Mouse (Mus musculus) granulocyte monocyte progenitor cell, adult 5-6 weeks (primary cell): ENCODE data around the gene Ric3. TPM values are rescaled to one million over a fixed set of nuclear protein-coding genes. Genes with fewer than 3 reads are reported as not detected.
"Not testable (repeated sequence)": the region's sequence is repeated elsewhere in the genome, so short reads cannot be mapped to it uniquely, and the experiment has no call there.

Source experiments
- ATAC-seq: replicated peaks from 2 replicates; pipeline ENCODE4 v1.8.0; 2016; ENCODE audit warnings: mild to moderate bottlenecking, moderate TSS enrichment, inconsistent platforms; ENCODE audit not compliant: poor library complexity, severe bottlenecking
- total RNA-seq, 2 experiments: library from RNA; stranded (forward) in 1 of 2; stranded (reverse) in 1 of 2; fragments of 200-712, 200-1000 nt in 1 of 2; fragments of >200 nt in 1 of 2; fragmentation: Nextera tagmentation in 1 of 2; gene quantifications; 2 replicates each; pipeline ENCODE4 v1.2.3; 2014 to 2017

Gene Ric3
- total RNA-seq (2014; fragmentation: Nextera tagmentation) (0.56 and 1.1 TPM in 2 replicates), total RNA-seq (2017) (0.62 and 2.8 TPM in 2 replicates)

DNA sequence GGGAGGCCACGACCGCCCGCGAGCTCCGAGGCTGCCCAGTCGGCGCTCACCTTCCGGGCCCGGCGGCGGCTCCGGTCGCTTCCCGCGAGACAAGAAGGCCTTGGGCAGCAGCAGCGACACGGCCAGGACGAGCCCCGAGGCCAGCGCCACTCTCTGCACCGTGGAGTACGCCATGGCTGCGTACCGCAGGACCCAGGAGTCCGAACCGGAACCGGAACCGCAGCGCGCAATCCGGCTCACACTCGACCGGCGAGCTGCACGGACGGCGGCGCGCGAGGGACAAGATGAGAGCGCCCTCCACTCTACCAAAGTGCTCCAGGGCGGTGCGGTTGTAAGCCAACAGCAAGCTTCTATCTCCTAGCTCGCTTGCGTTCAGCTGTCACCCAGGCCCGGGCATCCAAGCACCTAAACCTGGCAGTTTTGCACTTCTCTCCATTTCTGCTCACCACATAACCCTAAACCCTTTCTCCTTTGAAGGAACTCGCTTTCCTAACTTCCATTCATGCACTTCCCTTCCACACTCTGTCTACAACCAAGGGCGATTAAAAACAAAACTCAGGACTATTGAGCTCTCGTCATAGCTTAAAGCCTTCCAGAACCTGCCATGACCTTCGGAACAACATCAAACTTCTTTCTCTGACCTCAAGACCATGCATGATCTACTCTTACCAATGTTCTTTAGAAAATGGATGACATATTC lies at the start of gene Ric3:
TSS of gene Ric3 (minus strand) at position 219 of the 700 bp plus-strand sequence.
- peak; percentile 56 for ATAC-seq

GRCm38 (mm10) chr7:109131565-109131964 lies 48.4 kb upstream of the Ric3 start:
- ATAC-seq = no peak

- ATAC-seq = no peak
These were observed 47.0 kb upstream of the Ric3 start for GRCm38 (mm10) chr7:109129946-109130686.

- no peak for ATAC-seq
These were observed 46.3 kb upstream of the Ric3 start for GRCm38 (mm10) chr7:109129442-109129841.

DNA sequence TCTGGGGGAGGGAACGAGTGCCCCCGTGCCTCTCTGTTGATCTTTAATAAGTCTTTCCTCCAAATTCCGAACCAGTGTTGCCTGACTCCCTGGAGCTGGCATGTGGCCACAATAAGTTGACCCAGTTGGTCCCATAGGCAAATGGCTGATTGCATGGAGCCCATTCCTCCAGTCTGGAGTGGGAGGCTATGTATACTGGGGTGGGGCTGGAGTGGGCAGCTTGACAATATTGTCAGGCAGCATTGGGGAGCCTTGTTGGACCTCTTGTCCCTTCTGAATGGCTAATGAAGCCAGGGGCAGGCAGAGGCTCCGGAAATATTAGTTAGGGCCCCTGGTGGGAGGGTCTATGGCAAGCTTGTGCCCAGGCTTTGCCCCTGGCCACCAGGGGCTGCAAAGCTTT lies 32.8 kb upstream of the Ric3 start:
- ATAC-seq = no peak

GRCm38 (mm10) chr7:109115488-109115887 lies 32.4 kb upstream of the Ric3 start:
- ATAC-seq = not testable (repeated sequence)

DNA sequence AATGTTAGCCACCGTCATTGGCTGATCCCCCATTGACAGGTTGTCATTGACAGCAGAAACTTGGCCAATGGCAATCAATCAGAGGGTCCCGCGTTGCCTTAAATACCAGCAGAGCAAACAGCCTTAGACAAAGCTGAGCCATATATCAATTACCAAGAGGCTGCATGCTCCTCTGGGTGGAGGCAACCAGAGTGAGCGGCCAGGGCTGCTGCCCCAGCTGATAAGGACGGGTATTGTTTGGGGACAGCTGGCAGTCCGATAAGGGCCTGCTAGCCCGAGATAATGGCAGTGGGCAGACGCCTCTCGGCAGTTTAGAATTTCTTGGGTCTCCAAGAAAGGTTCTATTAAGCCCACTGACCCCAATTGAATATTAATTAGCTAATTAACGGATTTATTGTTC lies 31.8 kb upstream of the Ric3 start:
- no peak for ATAC-seq

- ATAC-seq = no peak
These were observed 27.9 kb upstream of the Ric3 start for GRCm38 (mm10) chr7:109111000-109111399.

DNA sequence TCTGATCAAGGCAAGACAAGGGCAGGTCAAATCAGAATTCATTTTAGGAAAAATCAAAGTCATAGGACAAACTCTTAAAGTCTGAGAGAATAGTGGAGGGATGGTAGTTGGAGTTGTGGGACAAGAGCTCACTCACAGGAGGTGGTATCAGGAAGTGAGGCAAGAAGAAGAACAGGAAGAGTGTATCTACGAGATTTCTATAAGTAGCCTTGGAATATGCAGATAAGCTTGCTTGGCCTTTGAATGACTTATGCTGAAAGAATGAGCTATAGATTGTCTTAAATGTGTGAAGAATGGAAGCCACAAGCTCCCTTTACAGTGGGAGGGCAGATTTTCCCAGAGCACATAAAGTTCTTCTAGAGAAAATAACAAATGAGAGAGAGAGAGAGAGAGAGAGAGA lies 21.8 kb upstream of the Ric3 start:
- ATAC-seq = no peak

DNA sequence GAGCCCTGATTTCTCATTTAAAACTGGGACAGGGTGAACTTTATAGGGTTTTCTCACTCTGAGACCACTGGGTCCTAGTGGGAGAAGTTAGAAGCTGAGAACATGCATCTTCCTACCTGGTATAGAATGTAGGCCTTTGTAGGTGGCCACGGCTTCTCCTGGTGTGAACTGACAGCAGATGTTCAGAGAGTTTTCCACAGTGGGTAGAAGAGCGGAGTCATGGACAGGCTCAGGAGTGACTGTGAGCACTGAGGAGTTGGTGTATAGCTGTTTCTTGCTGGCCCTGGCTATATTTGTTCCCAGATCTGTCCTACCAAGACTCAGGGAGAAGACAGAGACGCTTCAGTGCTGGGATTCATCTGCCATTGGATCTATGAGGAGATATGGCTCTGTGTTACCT lies 18.0 kb upstream of the Ric3 start:
- ATAC-seq = no peak

DNA sequence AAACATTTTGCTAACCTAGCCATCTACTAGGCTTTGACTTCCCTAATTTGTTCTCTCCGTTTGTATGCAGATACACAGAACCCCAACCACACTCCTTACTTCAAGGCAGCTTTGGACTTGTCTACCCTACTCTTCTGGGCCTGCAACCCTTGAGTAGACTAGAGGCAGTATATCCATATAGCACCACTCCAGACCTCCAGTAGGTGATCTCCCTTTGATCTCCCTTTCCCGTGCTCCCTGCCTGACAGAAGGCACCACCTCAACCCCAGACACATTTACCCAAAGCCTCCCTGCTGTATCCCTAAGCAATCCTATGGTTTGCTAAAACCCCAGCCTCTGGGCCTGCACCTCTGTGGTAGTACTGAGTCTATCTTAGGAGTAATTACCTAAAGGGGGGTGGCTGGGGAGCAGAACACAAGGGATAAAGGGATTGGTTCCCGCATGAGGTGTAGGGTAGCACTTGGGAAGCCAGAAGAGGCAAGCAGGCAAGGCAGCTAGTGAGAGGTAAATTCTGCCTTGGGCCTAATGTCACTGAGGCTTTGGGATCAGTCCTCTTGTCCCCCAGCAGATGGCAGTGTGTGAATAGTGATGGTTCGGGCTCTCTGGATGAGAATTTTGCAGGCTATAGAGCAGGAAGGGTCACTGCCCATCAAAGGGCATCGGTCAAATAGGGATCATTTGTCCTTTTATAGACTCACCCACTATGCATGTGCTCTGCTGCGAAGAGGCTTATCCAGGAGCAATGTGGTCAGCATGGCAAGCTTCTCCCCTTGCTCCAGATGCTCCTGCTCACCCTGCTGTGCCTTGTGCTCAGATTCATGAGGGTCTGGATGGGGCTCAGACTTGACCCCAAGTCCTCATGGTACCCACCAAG lies 15.3 kb upstream of the Ric3 start:
- ATAC-seq = peak; percentile 77

DNA sequence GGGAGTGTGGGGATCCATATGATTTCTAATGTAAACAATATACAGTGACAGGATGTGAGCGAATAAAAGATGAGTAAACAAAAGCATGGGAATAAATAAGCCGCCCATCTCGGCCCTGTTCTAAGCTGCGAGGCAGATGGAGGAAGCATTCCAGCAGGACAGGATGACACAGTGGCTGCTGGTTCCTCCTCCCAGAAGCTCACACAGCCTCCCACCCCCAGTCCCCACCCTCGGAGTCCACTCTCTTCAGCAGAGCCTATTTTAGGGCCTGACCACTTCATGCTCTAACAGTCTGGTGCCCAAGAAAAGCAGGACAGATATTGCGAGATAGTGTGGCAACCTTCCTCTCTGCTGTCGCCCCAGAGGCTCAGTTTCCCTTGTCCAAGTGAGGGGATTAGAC lies 14.1 kb upstream of the Ric3 start:
- ATAC-seq = no peak

DNA sequence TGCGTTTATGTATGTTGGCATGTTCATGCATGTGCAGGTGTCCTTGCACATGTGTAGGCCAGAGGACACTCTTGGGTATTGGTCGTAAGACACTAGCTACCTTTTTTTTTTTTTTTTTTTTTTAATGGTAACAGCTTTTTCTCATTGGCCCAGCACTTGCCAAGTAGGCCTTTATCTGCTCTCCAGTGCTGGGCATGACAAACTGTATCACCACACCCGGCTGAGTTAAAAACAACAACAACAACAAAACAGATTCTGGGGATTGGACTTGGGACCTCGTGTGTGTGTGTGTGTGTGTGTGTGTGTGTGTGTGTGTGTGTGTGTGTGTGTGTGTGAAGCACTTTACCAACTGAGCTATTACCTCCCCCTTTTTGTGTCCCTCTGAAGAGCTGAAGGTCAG lies 13.5 kb upstream of the Ric3 start:
- no peak for ATAC-seq

- ATAC-seq = no peak
These were observed 11.2 kb upstream of the Ric3 start for GRCm38 (mm10) chr7:109094294-109094693.

DNA sequence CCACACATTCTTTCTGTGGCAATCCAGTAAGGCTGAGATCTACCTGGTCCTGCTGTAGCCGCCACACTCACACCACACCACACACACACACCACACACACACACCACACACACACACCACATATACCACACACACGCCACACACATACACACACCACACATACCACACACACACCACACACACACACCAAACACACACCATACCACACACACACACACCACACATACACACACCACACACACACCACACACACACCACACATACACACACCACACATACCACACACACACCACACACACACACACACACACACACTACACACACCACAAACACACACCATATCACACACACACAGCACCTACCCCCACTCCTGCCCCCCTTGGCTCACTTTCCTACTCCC lies 8.2 kb upstream of the Ric3 start:
- ATAC-seq = not testable (repeated sequence)

DNA sequence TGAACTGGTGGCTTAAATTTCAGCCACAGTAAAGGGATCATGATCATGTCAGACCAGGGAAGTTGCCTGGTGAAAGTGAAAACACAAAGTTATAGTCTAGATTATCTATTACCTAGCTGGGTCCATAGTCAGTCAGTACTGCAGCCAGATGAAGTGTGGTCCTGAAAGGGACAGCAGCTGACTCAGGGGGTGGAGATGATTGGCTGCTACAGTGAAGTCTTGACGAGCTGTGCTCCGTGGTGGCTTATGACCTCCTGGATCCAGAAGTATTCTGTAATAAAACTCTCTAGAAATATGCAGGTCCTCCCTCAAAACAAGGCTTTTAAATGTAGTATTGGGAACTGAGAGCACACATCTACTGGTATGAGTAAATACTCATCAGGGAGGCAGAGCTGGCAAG lies 3.8 kb upstream of the Ric3 start:
- ATAC-seq = no peak

- no peak for ATAC-seq
These were observed 668 bp upstream of the Ric3 start for GRCm38 (mm10) chr7:109083813-109084184.

DNA sequence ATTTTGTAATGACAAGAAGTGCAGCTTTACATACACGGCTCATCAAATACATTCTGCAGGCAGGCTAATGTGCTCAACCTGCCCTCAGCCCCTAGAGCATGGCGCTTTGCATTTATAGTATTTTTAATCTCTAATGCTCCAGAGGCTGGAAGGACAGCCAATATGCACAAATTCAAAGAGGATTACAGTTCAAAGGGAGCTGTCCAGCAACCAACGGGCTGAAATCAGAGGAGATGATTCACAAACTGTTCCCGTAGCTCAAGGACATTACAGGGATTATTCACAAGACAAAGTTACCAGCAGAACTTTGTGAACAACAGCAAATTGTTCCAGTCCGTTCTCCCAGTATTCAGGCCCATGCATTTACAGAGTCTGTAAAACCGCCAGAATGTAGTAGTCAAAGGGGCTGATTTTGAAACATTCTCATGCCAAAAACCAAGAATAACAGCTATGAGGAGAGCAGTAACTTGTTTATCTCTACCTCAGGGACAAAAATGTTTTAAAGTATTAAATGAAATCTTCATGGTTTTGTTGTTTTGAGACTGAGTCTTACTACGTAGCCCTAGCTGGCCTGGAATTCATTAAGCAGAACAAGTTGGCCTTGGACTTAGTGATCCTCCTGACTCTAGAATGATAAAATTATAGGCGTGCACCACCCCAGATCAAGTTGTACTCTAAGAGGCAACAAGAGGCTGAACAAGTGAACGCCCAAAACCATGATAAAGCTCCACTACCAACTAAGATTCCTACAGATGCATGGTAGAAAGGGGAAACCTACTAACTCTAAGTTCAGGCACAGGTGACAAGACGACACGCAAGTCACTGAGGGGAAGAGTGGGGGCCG lies 640 bp downstream of the Ric3 start:
- ATAC-seq = no peak

- ATAC-seq = no peak
These were observed 10.8 kb downstream of the Ric3 start for GRCm38 (mm10) chr7:109072326-109072725.

- ATAC-seq = no peak
These were observed 13.5 kb downstream of the Ric3 start for GRCm38 (mm10) chr7:109069641-109070040.
